Mouse (Mus musculus): ENCODE results near the gene Zc3h18.

The Zc3h18 gene

GRCm38 (mm10) chr8:122393717-122394116, 17.3 kb downstream of the Zc3h18 start:
- DNase-seq (ENCODE audit: low read depth), result no peak

- no peak for DNase-seq (ENCODE audit: low read depth)
Observed at GRCm38 (mm10) chr8:122395291-122395690, 18.9 kb downstream of the Zc3h18 start.

GRCm38 (mm10) chr8:122398186-122398585, 21.8 kb downstream of the Zc3h18 start:
- DNase-seq (ENCODE audit: low read depth), result no peak

GRCm38 (mm10) chr8:122405146-122405805, 28.9 kb downstream of the Zc3h18 start:
- peak; percentile 48 for DNase-seq (ENCODE audit: low read depth)

- no peak for DNase-seq (ENCODE audit: low read depth)
Observed at GRCm38 (mm10) chr8:122407678-122408077, 31.3 kb downstream of the Zc3h18 start.

GRCm38 (mm10) chr8:122414311-122414710, 37.9 kb downstream of the Zc3h18 start:
- no peak for DNase-seq (ENCODE audit: low read depth)

- DNase-seq (ENCODE audit: low read depth), result peak; percentile 59
Observed at GRCm38 (mm10) chr8:122415554-122415953, 39.1 kb downstream of the Zc3h18 start.

GRCm38 (mm10) chr8:122419881-122420555, 43.6 kb downstream of the Zc3h18 start:
- no peak for DNase-seq (ENCODE audit: low read depth)

GRCm38 (mm10) chr8:122421376-122422070, 45.1 kb downstream of the Zc3h18 start, which contains the start of gene Il17c:
Gene Il17c (plus strand): TSS chr8:122422020.
- DNase-seq (ENCODE audit: low read depth), result no peak

GRCm38 (mm10) chr8:122423217-122423616, 46.8 kb downstream of the Zc3h18 start:
- no peak for DNase-seq (ENCODE audit: low read depth)

- no peak for DNase-seq (ENCODE audit: low read depth)
Observed at GRCm38 (mm10) chr8:122423659-122424058, 47.2 kb downstream of the Zc3h18 start.

- DNase-seq (ENCODE audit: low read depth), result no peak
Observed at GRCm38 (mm10) chr8:122426145-122426544, 49.7 kb downstream of the Zc3h18 start.

- no peak for DNase-seq (ENCODE audit: low read depth)
Observed at GRCm38 (mm10) chr8:122427607-122428006, 51.2 kb downstream of the Zc3h18 start.

GRCm38 (mm10) chr8:122428163-122428562, 51.8 kb downstream of the Zc3h18 start:
- no peak for DNase-seq (ENCODE audit: low read depth)

- DNase-seq (ENCODE audit: low read depth), result peak; percentile 64
Observed at GRCm38 (mm10) chr8:122430058-122430636, 53.7 kb downstream of the Zc3h18 start.

- DNase-seq (ENCODE audit: low read depth), result no peak
Observed at GRCm38 (mm10) chr8:122430646-122431045, 54.2 kb downstream of the Zc3h18 start.

- no peak for DNase-seq (ENCODE audit: low read depth)
Observed at GRCm38 (mm10) chr8:122431694-122432442, 55.5 kb downstream of the Zc3h18 start.

GRCm38 (mm10) chr8:122432443-122433268, 56.2 kb downstream of the Zc3h18 start, which contains the start of gene Cyba:
Gene Cyba (minus strand): TSS chr8:122432930.
- peak; percentile 82 for DNase-seq (ENCODE audit: low read depth)

- peak; percentile 51 for DNase-seq (ENCODE audit: low read depth)
Observed at GRCm38 (mm10) chr8:122433269-122433905, 57.0 kb downstream of the Zc3h18 start.

GRCm38 (mm10) chr8:122435375-122435774, 59.0 kb downstream of the Zc3h18 start:
- peak; percentile 26 for DNase-seq (ENCODE audit: low read depth)

All from 416B (cell line).